8 mouse cellular contexts compared by ENCODE assay signal in genomic region chr14:79482747-79483355, GRCm38 (mm10). TPM values are rescaled to one million over a fixed set of nuclear protein-coding genes. Genes with fewer than 3 reads are reported as not detected.
DNase-seq lines count a peak whose midpoint lies in the region; ATAC-seq and TF ChIP-seq lines count a peak whose summit lies in the region.

No protein-coding gene starts in this region.

- DNase-seq in heart, adult 11 months: peak; percentile 91
- DNase-seq in heart, adult 8-10 months (ENCODE audit: low spot score): no peak
- DNase-seq in c-Kit-negative CD71-positive TER-119-positive erythroid progenitor cells, embryonic 14.5 days (ENCODE audit: low read depth, low spot score): peak; percentile 33
- no peak for DNase-seq in heart, postnatal 0 days (ENCODE audit: low spot score)
- DNase-seq in retina, postnatal 1 day: peak; percentile 12
- DNase-seq in layer of hippocampus, postnatal 25 days (ENCODE audit: extremely low spot score in 1 of 2, low spot score in 1 of 2): no peak
- DNase-seq in testis, postnatal 14 days (ENCODE audit: low spot score): no peak

- no peak for TF ChIP-seq CTCF in heart, postnatal 0 days (IDR thresholded peaks at IDR 0.05; ENCODE audit: low read depth)

- peak overlapping the region; percentile 97 for H3K27ac ChIP-seq in heart, postnatal 0 days (ENCODE audit: low read depth)
- H3K27ac ChIP-seq in limb, embryonic 15.5 days: peak overlapping the region; percentile 100

- no peak for TF ChIP-seq EP300 in heart, postnatal 0 days (IDR thresholded peaks at IDR 0.05; ENCODE audit: low read depth)

- H3K36me3 ChIP-seq in heart, postnatal 0 days (replicated peaks; ENCODE audit: control insufficient read depth, insufficient read depth, low read length): no peaks in the 10 kb centered on the region
- H3K36me3 ChIP-seq in limb, embryonic 15.5 days: peaks cover 4% of the 10 kb centered on the region; the same call in 1 of the 2 replicates

- H3K4me1 ChIP-seq in heart, postnatal 0 days (ENCODE audit: control insufficient read depth, insufficient read depth): peaks cover 34% of the 10 kb centered on the region
- H3K4me1 ChIP-seq in limb, embryonic 15.5 days: peaks cover 43% of the 10 kb centered on the region

- H3K4me2 ChIP-seq in heart, postnatal 0 days (ENCODE audit: low read depth, low read length): peak overlapping the region; percentile 67
- peak overlapping the region; percentile 65 for H3K4me2 ChIP-seq in limb, embryonic 15.5 days

- H3K4me3 ChIP-seq in heart, postnatal 0 days (ENCODE audit: low read depth, low read length): peak overlapping the region; percentile 68
- H3K4me3 ChIP-seq in limb, embryonic 15.5 days: peak overlapping the region; percentile 77

- ATAC-seq in heart, postnatal 0 days (ENCODE audit: insufficient read depth, low read depth): no peak
- ATAC-seq in limb, embryonic 15.5 days (ENCODE audit: insufficient number of reproducible peaks, low FRiP score, low TSS enrichment, low read depth): no peak

- H3K27me3 ChIP-seq in heart, postnatal 0 days (ENCODE audit: control insufficient read depth, insufficient read depth, low read length): no peaks in the 10 kb centered on the region
- H3K27me3 ChIP-seq in limb, embryonic 15.5 days: no peaks in the 10 kb centered on the region

- H3K9me3 ChIP-seq in heart, postnatal 0 days (replicated peaks; ENCODE audit: control insufficient read depth, low read length): no peaks in the 10 kb centered on the region
- no peaks in the 10 kb centered on the region for H3K9me3 ChIP-seq in limb, embryonic 15.5 days

- H3K9ac ChIP-seq in heart, postnatal 0 days (replicated peaks; ENCODE audit: low read depth, low read length): peak overlapping the region; percentile 94
- H3K9ac ChIP-seq in limb, embryonic 15.5 days: peak overlapping the region; percentile 26

- WGBS in heart, postnatal 0 days: 27% methylated on average over 15 of the region's 15 CpGs
- WGBS in limb, embryonic 15.5 days: 9% methylated on average over 15 of the region's 15 CpGs

RNA-seq across cellular contexts. Expression of gene Wbp4, which starts 1.5 kb away (rescaled TPM):
- total RNA-seq in heart, adult 8-10 months (2022): 10 to 100 TPM; 20.6 to 24.0 (median 21.6) TPM
- 9.5 and 10.0 TPM in 2 replicates for total RNA-seq in heart, postnatal 0 days (2014; rRNA removed; ENCODE audit: low replicate concordance)
- 26.6 and 27.2 TPM in 2 replicates for polyA plus RNA-seq in heart, postnatal 0 days (2015; fragmentation: Nextera tagmentation; extraction: Ambion mirVana)
- polyA plus RNA-seq in limb, embryonic 15.5 days (2015; fragmentation: Nextera tagmentation; extraction: Ambion mirVana): 40.9 and 42.1 TPM in 2 replicates
- 10 to 100 TPM; 46.6 to 53.0 TPM for total RNA-seq in layer of hippocampus, postnatal 25 days (2021)

RNA-seq across cellular contexts. Expression of gene Elf1, which starts 1.9 kb away (rescaled TPM):
- total RNA-seq in heart, adult 8-10 months (2022): 10 to 100 TPM in 3 of 4 experiments, 1 to 10 TPM in 1; 9.9 to 12.5 (median 12.0) TPM
- 11.0 and 13.2 TPM in 2 replicates for total RNA-seq in heart, postnatal 0 days (2014; rRNA removed; ENCODE audit: low replicate concordance)
- 7.0 and 7.4 TPM in 2 replicates for polyA plus RNA-seq in heart, postnatal 0 days (2015; fragmentation: Nextera tagmentation; extraction: Ambion mirVana)
- 14.7 and 18.1 TPM in 2 replicates for polyA plus RNA-seq in limb, embryonic 15.5 days (2015; fragmentation: Nextera tagmentation; extraction: Ambion mirVana)
- 1 to 10 TPM; 4.8 to 5.7 TPM for total RNA-seq in layer of hippocampus, postnatal 25 days (2021)

RNA-seq across cellular contexts. Expression of gene Kbtbd6, which starts 31.2 kb away (rescaled TPM):
- total RNA-seq in heart, adult 8-10 months (2022): under 1 TPM in 3 of 4 experiments, not detected in 1; 0.11 to 0.16 (median 0.16) TPM
- total RNA-seq in heart, postnatal 0 days (2014; rRNA removed; ENCODE audit: low replicate concordance): 0.23 and 1.2 TPM in 2 replicates
- polyA plus RNA-seq in heart, postnatal 0 days (2015; fragmentation: Nextera tagmentation; extraction: Ambion mirVana): 0.48 and 0.58 TPM in 2 replicates
- polyA plus RNA-seq in limb, embryonic 15.5 days (2015; fragmentation: Nextera tagmentation; extraction: Ambion mirVana): 2.2 and 2.6 TPM in 2 replicates
- total RNA-seq in layer of hippocampus, postnatal 25 days (2021): 1 to 10 TPM in 1 of 2 experiments, under 1 TPM in 1; 0.96 to 1.4 TPM

RNA-seq across cellular contexts. Expression of gene Kbtbd7, which starts 56.5 kb away (rescaled TPM):
- 10 to 100 TPM in 2 of 4 experiments, 1 to 10 TPM in 2; 8.2 to 10.1 (median 9.6) TPM for total RNA-seq in heart, adult 8-10 months (2022)
- 12.2 and 18.8 TPM in 2 replicates for total RNA-seq in heart, postnatal 0 days (2014; rRNA removed; ENCODE audit: low replicate concordance)
- 5.5 and 5.8 TPM in 2 replicates for polyA plus RNA-seq in heart, postnatal 0 days (2015; fragmentation: Nextera tagmentation; extraction: Ambion mirVana)
- 11.7 and 12.3 TPM in 2 replicates for polyA plus RNA-seq in limb, embryonic 15.5 days (2015; fragmentation: Nextera tagmentation; extraction: Ambion mirVana)
- total RNA-seq in layer of hippocampus, postnatal 25 days (2021): 10 to 100 TPM; 42.2 to 45.7 TPM

Comparison
In these comparisons a context has a peak if more than half of its experiments do, and no peak if none do; other contexts are left out.
1. DNase-seq: peak in heart, adult 11 months (single experiment), c-Kit-negative CD71-positive TER-119-positive erythroid progenitor cells, embryonic 14.5 days (single experiment) and retina, postnatal 1 day (single experiment); none in heart, adult 8-10 months (single experiment), heart, postnatal 0 days (single experiment), layer of hippocampus, postnatal 25 days (0 of 2) and testis, postnatal 14 days (single experiment).